Mouse (Mus musculus) stomach, embryonic 14.5 days (tissue): ENCODE results near the gene Strap. TPM values are rescaled to one million over a fixed set of nuclear protein-coding genes. Genes with fewer than 3 reads are reported as not detected.
A peak's percentile ranks its signal among the peaks of the same experiment; 100 is the strongest.

Source experiments
- ATAC-seq: fragments of 200-750 bp; cut with Nextera tagmentation; 2 replicates; pipeline ENCODE4 v1.8.0; 2017; ENCODE audit warnings: low read depth, moderate TSS enrichment; ENCODE audit not compliant: insufficient number of reproducible peaks, insufficient read depth, low FRiP score
- H3K27ac ChIP-seq: fragments of 300-500 bp; sonication (generic); 2 replicates; pipeline ENCODE4 v1.5.1; 2014; ENCODE audit warnings: mild to moderate bottlenecking, low read length, moderate library complexity, mixed read lengths
- H3K27me3 ChIP-seq: fragments of 300-500 bp; sonication (generic); 2 replicates; pipeline ENCODE4 v1.6.1; 2014; ENCODE audit warnings: low read length, control low read depth, mixed read lengths; ENCODE audit not compliant: control insufficient read depth, insufficient read depth
- H3K36me3 ChIP-seq: fragments of 300-500 bp; sonication (generic); 2 replicates; pipeline ENCODE4 v1.6.1; 2014; ENCODE audit warnings: mild to moderate bottlenecking, control low read depth, low read length, moderate library complexity, mixed read lengths; ENCODE audit not compliant: control insufficient read depth, insufficient read depth
- H3K4me1 ChIP-seq: fragments of 300-500 bp; sonication (generic); 2 replicates; pipeline ENCODE4 v1.6.1; 2014; ENCODE audit warnings: low read length, control low read depth, mixed read lengths; ENCODE audit not compliant: control insufficient read depth, insufficient read depth
- H3K4me2 ChIP-seq: fragments of 300-500 bp; sonication (generic); replicated peaks from 2 replicates; pipeline ENCODE4 v1.6.1; 2014; ENCODE audit warnings: low read depth, low read length, control low read depth
- H3K4me3 ChIP-seq: fragments of 300-500 bp; sonication (generic); 2 replicates; pipeline ENCODE4 v1.5.1; 2014; ENCODE audit warnings: low read depth, low read length, control low read depth
- H3K9ac ChIP-seq: fragments of 300-500 bp; sonication (generic); replicated peaks from 2 replicates; pipeline ENCODE4 v1.6.1; 2014; ENCODE audit warnings: low read depth, mild to moderate bottlenecking, control low read depth, low read length, moderate library complexity, mixed read lengths
- H3K9me3 ChIP-seq: fragments of 300-500 bp; sonication (generic); 2 replicates; pipeline ENCODE4 v1.6.1; 2016; ENCODE audit warnings: low read depth, low read length, control low read depth; ENCODE audit not compliant: control insufficient read depth
- WGBS: fragments of 180-500 bp; shearing (Covaris S2); extraction: QIAGEN DNeasy Blood & Tissue Kit; methylation state at CpG from one replicate; pipeline ENCODE4 v1.1.7; 2014; 5-methylcytosine and 5-hydroxymethylcytosine counted together
- polyA plus RNA-seq: library from polyadenylated mRNA; unstranded; fragments of >200 nt; fragmentation: Nextera tagmentation; extraction: Ambion mirVana; gene quantifications from 2 replicates; pipeline ENCODE4 v1.2.1, GENCODE M21; 2014

The Strap gene
- polyA plus RNA-seq, 1 experiment from 2014 or later: 160 TPM

- no peaks in the 10 kb centered on the region for H3K36me3 ChIP-seq
- WGBS: 31% methylated on average over 8 of the region's 8 CpGs
- ATAC-seq: 0 out of 2 replicates have a peak, but pooled peaks have one; percentile 48
- H3K9me3 ChIP-seq: no peaks in the 10 kb centered on the region
- no peak overlapping the region for H3K9ac ChIP-seq
- H3K4me3 ChIP-seq: no peak overlapping the region
- H3K4me1 ChIP-seq: peaks cover 4% of the 10 kb centered on the region; the same call in 1 of the 2 replicates
- H3K27ac ChIP-seq: no peak overlapping the region
- no peaks in the 10 kb centered on the region for H3K27me3 ChIP-seq
- H3K4me2 ChIP-seq: no peak overlapping the region
Measured at GRCm38 (mm10) chr6:137759681-137760080, 24.8 kb downstream of the Strap start.

- H3K9ac ChIP-seq: no peak overlapping the region
- WGBS: 73% methylated on average over 15 of the region's 15 CpGs
- no peak for ATAC-seq
- H3K4me2 ChIP-seq: no peak overlapping the region
- H3K36me3 ChIP-seq: no peaks in the 10 kb centered on the region
- no peak overlapping the region for H3K27ac ChIP-seq
- no peaks in the 10 kb centered on the region for H3K27me3 ChIP-seq
- H3K4me1 ChIP-seq: no peaks in the 10 kb centered on the region
- no peaks in the 10 kb centered on the region for H3K9me3 ChIP-seq
- no peak overlapping the region for H3K4me3 ChIP-seq
Measured at GRCm38 (mm10) chr6:137760966-137761365, 26.1 kb downstream of the Strap start.

GRCm38 (mm10) chr6:137764572-137765210 lies 29.8 kb downstream of the Strap start:
- WGBS: 52% methylated on average over 3 of the region's 3 CpGs
- H3K27ac ChIP-seq: no peak overlapping the region
- H3K9ac ChIP-seq: no peak overlapping the region
- H3K36me3 ChIP-seq: no peaks in the 10 kb centered on the region
- H3K27me3 ChIP-seq: no peaks in the 10 kb centered on the region
- no peak overlapping the region for H3K4me2 ChIP-seq
- no peaks in the 10 kb centered on the region for H3K4me1 ChIP-seq
- H3K9me3 ChIP-seq: no peaks in the 10 kb centered on the region
- ATAC-seq: no peak
- H3K4me3 ChIP-seq: no peak overlapping the region

- Histone ChIP-seq H3K36me3 (no peaks in the 10 kb centered on the region), H3K27me3 (no peaks in the 10 kb centered on the region), H3K9ac (no peak overlapping the region), H3K4me3 (no peak overlapping the region), H3K27ac (no peak overlapping the region), H3K9me3 (no peaks in the 10 kb centered on the region), H3K4me2 (no peak overlapping the region), H3K4me1 (no peaks in the 10 kb centered on the region)
- no peak for ATAC-seq
Measured at GRCm38 (mm10) chr6:137766177-137766576, 31.3 kb downstream of the Strap start.

- H3K27ac ChIP-seq: no peak overlapping the region
- H3K36me3 ChIP-seq: no peaks in the 10 kb centered on the region
- H3K4me2 ChIP-seq: no peak overlapping the region
- H3K4me1 ChIP-seq: no peaks in the 10 kb centered on the region
- H3K9ac ChIP-seq: no peak overlapping the region
- H3K4me3 ChIP-seq: no peak overlapping the region
- 57% methylated on average over 3 of the region's 3 CpGs for WGBS
- no peaks in the 10 kb centered on the region for H3K9me3 ChIP-seq
- H3K27me3 ChIP-seq: no peaks in the 10 kb centered on the region
- ATAC-seq: no peak
Measured at GRCm38 (mm10) chr6:137771621-137772250, 36.9 kb downstream of the Strap start.

- H3K36me3 ChIP-seq: no peaks in the 10 kb centered on the region
- H3K9me3 ChIP-seq: no peaks in the 10 kb centered on the region
- H3K9ac ChIP-seq: no peak overlapping the region
- H3K4me1 ChIP-seq: no peaks in the 10 kb centered on the region
- H3K27ac ChIP-seq: no peak overlapping the region
- H3K4me3 ChIP-seq: no peak overlapping the region
- no peak for ATAC-seq
- H3K27me3 ChIP-seq: no peaks in the 10 kb centered on the region
- 91% methylated on average over 8 of the region's 8 CpGs for WGBS
- no peak overlapping the region for H3K4me2 ChIP-seq
Measured at GRCm38 (mm10) chr6:137772918-137773636, 38.2 kb downstream of the Strap start.

- Histone ChIP-seq H3K4me2 (no peak overlapping the region), H3K4me1 (no peaks in the 10 kb centered on the region), H3K4me3 (no peak overlapping the region), H3K9ac (no peak overlapping the region), H3K27ac (no peak overlapping the region), H3K27me3 (no peaks in the 10 kb centered on the region), H3K9me3 (no peaks in the 10 kb centered on the region), H3K36me3 (no peaks in the 10 kb centered on the region)
- 89% methylated on average over 6 of the region's 6 CpGs for WGBS
- ATAC-seq: no peak
Measured at GRCm38 (mm10) chr6:137773637-137774028, 38.8 kb downstream of the Strap start.

GRCm38 (mm10) chr6:137774166-137774565 lies 39.3 kb downstream of the Strap start:
- H3K36me3 ChIP-seq: no peaks in the 10 kb centered on the region
- no peaks in the 10 kb centered on the region for H3K4me1 ChIP-seq
- no peak overlapping the region for H3K4me2 ChIP-seq
- no peak for ATAC-seq
- no peak overlapping the region for H3K4me3 ChIP-seq
- no peak overlapping the region for H3K27ac ChIP-seq
- H3K27me3 ChIP-seq: no peaks in the 10 kb centered on the region
- no peak overlapping the region for H3K9ac ChIP-seq
- no peaks in the 10 kb centered on the region for H3K9me3 ChIP-seq
- WGBS: 86% methylated on average over 13 of the region's 13 CpGs
